ENCODE assay signal across 29 mouse cellular contexts in genomic region chr2:11652196-11652595, GRCm38 (mm10). TPM values are rescaled to one million over a fixed set of nuclear protein-coding genes. Genes with fewer than 3 reads are reported as not detected.
A peak's percentile ranks its signal among the peaks of the same experiment; 100 is the strongest.
DNase-seq lines count a peak whose midpoint lies in the region; ATAC-seq and TF ChIP-seq lines count a peak whose summit lies in the region.
"Had no signal": no experiment of that assay in that cellular context is flagged by ENCODE, and none has a peak within 500 bp of the region (broad histone marks: within the 10 kb centered on the region; RNA-seq: fewer than 3 reads in every experiment).

No protein-coding gene starts in this region.

- TF ChIP-seq CTCF in CH12.LX (conservative IDR thresholded peaks at IDR 0.05 in 1 of 2, IDR thresholded peaks at IDR 0.05 in 1 of 2; ENCODE audit: low read depth in 2 of 2, low read length in 2 of 2), result no peak
- TF ChIP-seq CTCF in small intestine, adult 2 months (IDR thresholded peaks at IDR 0.05; ENCODE audit: extremely low read depth, insufficient read length, insufficient replicate concordance, low read depth, low read length), result no peak

- 84% methylated on average over 3 of the region's 3 CpGs for WGBS in small intestine, adult 2 months
- 92% methylated on average over 3 of the region's 3 CpGs for WGBS in forebrain, embryonic 11.5 days

- peaks cover 20 to 71% of the 10 kb centered on the region in 2 experiments for H3K4me1 ChIP-seq in CH12.LX (ENCODE audit: control insufficient read depth in 1 of 2, insufficient read depth in 2 of 2)
- peaks cover 13% of the 10 kb centered on the region; the same call in 1 of the 2 replicates for H3K4me1 ChIP-seq in small intestine, adult 2 months (ENCODE audit: control insufficient read depth, insufficient read depth, insufficient read length, low read length)
- no peaks in the 10 kb centered on the region for H3K4me1 ChIP-seq in forebrain, embryonic 11.5 days (replicated peaks; ENCODE audit: control insufficient read depth, insufficient read depth, low read length)
- H3K4me1 ChIP-seq: embryonic facial prominence, embryonic 13.5 days; embryonic facial prominence, embryonic 15.5 days; forebrain, embryonic 10.5 days; forebrain, embryonic 13.5 days; forebrain, embryonic 15.5 days had no signal

- no peaks in the 10 kb centered on the region for H3K9me3 ChIP-seq in CH12.LX (replicated peaks; ENCODE audit: low read length)
- H3K9me3 ChIP-seq in forebrain, embryonic 11.5 days (ENCODE audit: control insufficient read depth, low read length), result no peaks in the 10 kb centered on the region
- H3K9me3 ChIP-seq: embryonic facial prominence, embryonic 13.5 days; embryonic facial prominence, embryonic 15.5 days; forebrain, embryonic 10.5 days; forebrain, embryonic 13.5 days; forebrain, embryonic 15.5 days had no signal

- no peak overlapping the region for H3K9ac ChIP-seq in CH12.LX (ENCODE audit: insufficient read depth, low read depth)
- H3K9ac ChIP-seq in forebrain, embryonic 11.5 days (ENCODE audit: low read length), result no peak overlapping the region
- H3K9ac ChIP-seq: embryonic facial prominence, embryonic 13.5 days; embryonic facial prominence, embryonic 15.5 days; forebrain, embryonic 13.5 days; forebrain, embryonic 15.5 days; forebrain, postnatal 0 days had no signal

- peaks cover 4 to 7% of the 10 kb centered on the region in 2 experiments for H3K36me3 ChIP-seq in CH12.LX (replicated peaks in 1 of 2; ENCODE audit: control insufficient read depth in 1 of 2, insufficient read depth in 1 of 2, low read length in 1 of 2)
- H3K36me3 ChIP-seq in small intestine, adult 2 months (ENCODE audit: control insufficient read depth, insufficient read depth, low read length), result no peaks in the 10 kb centered on the region
- H3K36me3 ChIP-seq in forebrain, embryonic 11.5 days (ENCODE audit: control insufficient read depth, insufficient read depth, low read length), result no peaks in the 10 kb centered on the region
- H3K36me3 ChIP-seq: embryonic facial prominence, embryonic 13.5 days; embryonic facial prominence, embryonic 15.5 days; forebrain, embryonic 10.5 days; forebrain, embryonic 15.5 days had no signal

- no peak overlapping the region for H3K4me2 ChIP-seq in CH12.LX (ENCODE audit: insufficient read depth, low read depth, poor library complexity, severe bottlenecking)
- no peak overlapping the region for H3K4me2 ChIP-seq in forebrain, embryonic 11.5 days (ENCODE audit: low read depth, low read length, severe bottlenecking)
- H3K4me2 ChIP-seq: embryonic facial prominence, embryonic 13.5 days; embryonic facial prominence, embryonic 15.5 days; forebrain, embryonic 13.5 days; forebrain, embryonic 15.5 days had no signal

- DNase-seq in CD4-positive helper T cell, adult 2 months (ENCODE audit: low read depth, low spot score), result peak; percentile 24
- DNase-seq in CH12.LX (ENCODE audit: extremely low read depth), result no peak
- no peak for DNase-seq in spleen, postnatal 36 days (ENCODE audit: low spot score in 2 of 2)
- DNase-seq in forebrain, embryonic 11.5 days (ENCODE audit: low spot score), result no peak
- DNase-seq: adrenal gland, adult 2 months; adrenal gland, postnatal 10 days; adrenal gland, postnatal 25 days; cerebellum, adult 11 months; cerebellum, adult 18-20 months; cerebellum, adult 8-10 months; cerebellum, adult 9-11 months; cerebellum, postnatal 14 days; cerebellum, postnatal 36 days; embryo, embryonic 11 days; forebrain, postnatal 0 days had no signal

- TF ChIP-seq POLR2A in CH12.LX (IDR thresholded peaks at IDR 0.05; ENCODE audit: low read depth, low read length), result no peak
- no peak for TF ChIP-seq POLR2A in small intestine, adult 2 months (IDR thresholded peaks at IDR 0.05; ENCODE audit: low read depth, low read length)

- dilution Hi-C loops in CH12.LX (cut with MboI; ENCODE audit: extremely low pct_ligation_motif_present, extremely low pct_unique_long_range_greater_than_20kb, low sequenced_read_pairs), result no loop called here

- 0 out of 2 replicates have a peak overlapping the region, but pooled peaks have one; percentile 53 for H3K27ac ChIP-seq in CH12.LX (ENCODE audit: insufficient read depth, low read depth)
- H3K27ac ChIP-seq in small intestine, adult 2 months (ENCODE audit: insufficient read depth, low read depth, low read length), result peak overlapping the region; percentile 37; the same call in 1 of the 2 replicates
- H3K27ac ChIP-seq in forebrain, embryonic 11.5 days (ENCODE audit: low read depth, low read length), result no peak overlapping the region
- H3K27ac ChIP-seq: embryonic facial prominence, embryonic 13.5 days; embryonic facial prominence, embryonic 15.5 days; forebrain, embryonic 10.5 days; forebrain, embryonic 13.5 days; forebrain, embryonic 15.5 days had no signal

- no peaks in the 10 kb centered on the region for H3K27me3 ChIP-seq in CH12.LX (replicated peaks)
- H3K27me3 ChIP-seq in small intestine, adult 2 months (ENCODE audit: control insufficient read depth, insufficient read depth, low read length), result no peaks in the 10 kb centered on the region
- H3K27me3 ChIP-seq in forebrain, embryonic 11.5 days (ENCODE audit: control insufficient read depth, insufficient read depth, low read length), result no peaks in the 10 kb centered on the region
- H3K27me3 ChIP-seq: embryonic facial prominence, embryonic 13.5 days; embryonic facial prominence, embryonic 15.5 days; forebrain, embryonic 13.5 days; forebrain, embryonic 15.5 days had no signal

- in situ Hi-C loops in CH12.LX (cut with MboI; ENCODE audit: low pct_ligation_motif_present, low pct_unique_long_range_greater_than_20kb, low sequenced_read_pairs), result no loop called here

- H3K79me2 ChIP-seq in CH12.LX (replicated peaks; ENCODE audit: control insufficient read depth, extremely low read depth, insufficient read depth, poor library complexity, severe bottlenecking), result peaks cover 4% of the 10 kb centered on the region

- no peak overlapping the region for H3K4me3 ChIP-seq in CH12.LX (replicated peaks in 1 of 3; ENCODE audit: low read depth in 2 of 3, low read length in 2 of 3, poor library complexity in 1 of 3)
- H3K4me3 ChIP-seq in small intestine, adult 2 months (ENCODE audit: low read depth, low read length), result no peak overlapping the region
- no peak overlapping the region for H3K4me3 ChIP-seq in forebrain, embryonic 11.5 days (ENCODE audit: low read depth, low read length)
- H3K4me3 ChIP-seq: embryonic facial prominence, embryonic 13.5 days; embryonic facial prominence, embryonic 15.5 days; erythroblast, embryonic 14.5 days; forebrain, embryonic 10.5 days; forebrain, embryonic 13.5 days; forebrain, embryonic 15.5 days had no signal

- no peak for TF ChIP-seq EP300 in CH12.LX (IDR thresholded peaks at IDR 0.05; ENCODE audit: low read length)

- TF ChIP-seq RAD21 in CH12.LX (IDR thresholded peaks at IDR 0.05; ENCODE audit: low read depth, low read length), result no peak

- ATAC-seq in forebrain, embryonic 11.5 days (replicated peaks; ENCODE audit: low FRiP score), result no peak
- ATAC-seq: forebrain, embryonic 13.5 days; forebrain, embryonic 15.5 days; forebrain, postnatal 0 days had no signal

TF ChIP-seq in CH12.LX, 34 proteins besides CTCF, POLR2A, EP300 and RAD21 (continues in another document):
- TF ChIP-seq ZKSCAN1 (IDR thresholded peaks at IDR 0.05; ENCODE audit: borderline replicate concordance, low read depth, low read length) (no peak), ETS1 (conservative IDR thresholded peaks at IDR 0.05; ENCODE audit: low read depth, low read length) (no peak), KAT2A (IDR thresholded peaks at IDR 0.05; ENCODE audit: insufficient replicate concordance, low read length) (no peak), ELF1 (IDR thresholded peaks at IDR 0.05; ENCODE audit: low read depth, low read length) (no peak), NELFE (IDR thresholded peaks at IDR 0.05; ENCODE audit: low read depth, low read length) (no peak), BHLHE40 (IDR thresholded peaks at IDR 0.05; ENCODE audit: low read depth, low read length) (no peak), MAZ (IDR thresholded peaks at IDR 0.05; ENCODE audit: low read depth, low read length) (no peak), CHD1 (IDR thresholded peaks at IDR 0.05; ENCODE audit: low read depth, low read length) (no peak), JUN (IDR thresholded peaks at IDR 0.05; ENCODE audit: insufficient read depth, low read depth, low read length) (no peak), SMC3 (IDR thresholded peaks at IDR 0.05; ENCODE audit: low read depth, low read length) (no peak), PAX5 (IDR thresholded peaks at IDR 0.05; ENCODE audit: low read length) (no peak), MYC (IDR thresholded peaks at IDR 0.05; ENCODE audit: low read depth, low read length) (no peak), E2F4 (IDR thresholded peaks at IDR 0.05; ENCODE audit: insufficient replicate concordance, low read depth, low read length) (no peak), TBP (conservative IDR thresholded peaks at IDR 0.05; ENCODE audit: low read depth, low read length) (no peak), GABPA (IDR thresholded peaks at IDR 0.05; ENCODE audit: insufficient replicate concordance, low read depth, low read length) (no peak), CHD2 (IDR thresholded peaks at IDR 0.05; ENCODE audit: low read length) (no peak), ZNF384 (IDR thresholded peaks at IDR 0.05; ENCODE audit: low read depth, low read length) (no peak)

RNA-seq across cellular contexts. Expression of gene Il2ra, which starts 9.6 kb away (rescaled TPM):
- total RNA-seq in CH12.LX (2012; rRNA removed) (5.5 and 6.0 TPM in 2 replicates), CH12.LX (2014; rRNA removed) (4.8 and 6.3 TPM in 2 replicates)
- polyA plus RNA-seq in CH12.LX (2012; ENCODE audit: insufficient read length, low read depth), result 8.7 and 8.8 TPM in 2 replicates
- 0.11 and 0.33 TPM in 2 replicates for polyA plus RNA-seq in small intestine, adult 2 months (2012; rRNA removed)
- not detected in 2 replicates for polyA plus RNA-seq in forebrain, embryonic 11.5 days (2014; fragmentation: Nextera tagmentation; extraction: Ambion mirVana)
- total RNA-seq: common myeloid progenitor, adult 5-6 weeks; ES-E14; forebrain, postnatal 0 days; MEL had no signal
- polyA plus RNA-seq: adrenal gland, adult 2 months; C2C12; embryonic facial prominence, embryonic 11.5 days; embryonic facial prominence, embryonic 13.5 days; embryonic facial prominence, embryonic 15.5 days; forebrain, embryonic 10.5 days; forebrain, embryonic 13.5 days; forebrain, embryonic 15.5 days; forebrain, postnatal 0 days had no signal

RNA-seq across cellular contexts. Expression of gene Gm17490, which starts 26.1 kb away (rescaled TPM):
- total RNA-seq in CH12.LX (2012; rRNA removed) (not detected in 2 replicates), CH12.LX (2014; rRNA removed) (not detected in 2 replicates)
- polyA plus RNA-seq in CH12.LX (2012; ENCODE audit: insufficient read length, low read depth), result not detected in 2 replicates
- polyA plus RNA-seq in small intestine, adult 2 months (2012; rRNA removed), result not detected in 2 replicates
- not detected in 2 replicates for polyA plus RNA-seq in forebrain, embryonic 11.5 days (2014; fragmentation: Nextera tagmentation; extraction: Ambion mirVana)
- total RNA-seq: adrenal gland, adult 2 months; adrenal gland, postnatal 10 days; adrenal gland, postnatal 25 days; adrenal gland, postnatal 4 days; common myeloid progenitor, adult 5-6 weeks; ES-E14; forebrain, postnatal 0 days; MEL had no signal
- polyA plus RNA-seq: adrenal gland, adult 2 months; brain, embryonic 14.5 days; C2C12; embryonic facial prominence, embryonic 11.5 days; embryonic facial prominence, embryonic 13.5 days; embryonic facial prominence, embryonic 15.5 days; erythroblast, embryonic 14.5 days; forebrain, embryonic 10.5 days; forebrain, embryonic 13.5 days; forebrain, embryonic 15.5 days; forebrain, postnatal 0 days had no signal

RNA-seq across cellular contexts. Expression of gene Rbm17, which starts 48.2 kb away (rescaled TPM):
- total RNA-seq in CH12.LX (2012; rRNA removed) (199 and 248 TPM in 2 replicates), CH12.LX (2014; rRNA removed) (239 and 244 TPM in 2 replicates)
- polyA plus RNA-seq in CH12.LX (2012; ENCODE audit: insufficient read length, low read depth), result 344 and 405 TPM in 2 replicates
- 6.4 and 14.0 TPM in 2 replicates for polyA plus RNA-seq in small intestine, adult 2 months (2012; rRNA removed)
- 200 and 205 TPM in 2 replicates for polyA plus RNA-seq in forebrain, embryonic 11.5 days (2014; fragmentation: Nextera tagmentation; extraction: Ambion mirVana)

RNA-seq across cellular contexts. Expression of gene Il15ra, which starts 52.9 kb away (rescaled TPM):
- total RNA-seq in CH12.LX (2012; rRNA removed) (14.4 and 15.1 TPM in 2 replicates), CH12.LX (2014; rRNA removed) (12.6 and 14.0 TPM in 2 replicates)
- polyA plus RNA-seq in CH12.LX (2012; ENCODE audit: insufficient read length, low read depth), result 16.6 and 19.4 TPM in 2 replicates
- 29.0 and 33.8 TPM in 2 replicates for polyA plus RNA-seq in small intestine, adult 2 months (2012; rRNA removed)
- polyA plus RNA-seq in forebrain, embryonic 11.5 days (2014; fragmentation: Nextera tagmentation; extraction: Ambion mirVana), result 0.13 and 0.25 TPM in 2 replicates
- polyA plus RNA-seq: erythroblast, embryonic 14.5 days had no signal

Comparison
In these comparisons a context has a peak if more than half of its experiments do, and no peak if none do; other contexts are left out.
1. RNA of gene Rbm17, which starts 48.2 kb away (polyA plus RNA-seq): 344 to 405 TPM in CH12.LX and 200 to 205 TPM in forebrain, embryonic 11.5 days; 6.4 to 14.0 TPM in small intestine, adult 2 months; every median in the first group is over 10 times any median in the second.